Mouse (Mus musculus): ENCODE data around the gene Phkg2.

GRCm38 (mm10) chr7:127626471-127626870 lies 53.3 kb downstream of the Phkg2 start:
- TF ChIP-seq CTCF (IDR thresholded peaks at IDR 0.05; ENCODE audit: low read depth) (no peak), EP300 (IDR thresholded peaks at IDR 0.05; ENCODE audit: low read depth) (peak; percentile 95)

Data from liver, postnatal 0 days (tissue).